Mouse (Mus musculus) hindbrain, embryonic 16.5 days (tissue): Measurements from ENCODE around the gene Adora3. TPM values are rescaled to one million over a fixed set of nuclear protein-coding genes. Genes with fewer than 3 reads are reported as not detected.

Source experiments
- ATAC-seq: fragments of 200-750 bp; cut with Nextera tagmentation; 2 replicates; pipeline ENCODE4 v1.8.0; 2017; ENCODE audit warnings: moderate TSS enrichment, moderate library complexity
- H3K27ac ChIP-seq: fragments of 300-500 bp; sonication (generic); 2 replicates; pipeline ENCODE4 v1.5.1; 2014; ENCODE audit warnings: low read depth, mild to moderate bottlenecking, control low read depth, low read length, moderate library complexity
- H3K27me3 ChIP-seq: fragments of 300-500 bp; sonication (generic); replicated peaks from 2 replicates; pipeline ENCODE4 v1.6.1; 2014; ENCODE audit warnings: low read length; ENCODE audit not compliant: control insufficient read depth, insufficient read depth
- H3K36me3 ChIP-seq: fragments of 300-500 bp; sonication (generic); 2 replicates; pipeline ENCODE4 v1.6.1; 2014; ENCODE audit warnings: mild to moderate bottlenecking, low read length, moderate library complexity, mixed read lengths; ENCODE audit not compliant: control insufficient read depth, insufficient read depth
- H3K4me1 ChIP-seq: fragments of 300-500 bp; sonication (generic); 2 replicates; pipeline ENCODE4 v1.6.1; 2014; ENCODE audit warnings: low read depth, low read length; ENCODE audit not compliant: control insufficient read depth, insufficient read depth
- H3K4me2 ChIP-seq: fragments of 300-500 bp; sonication (generic); 2 replicates; pipeline ENCODE4 v1.6.1; 2014; ENCODE audit warnings: mild to moderate bottlenecking, low read length, control low read depth, moderate library complexity
- H3K4me3 ChIP-seq: fragments of 300-500 bp; sonication (generic); 2 replicates; pipeline ENCODE4 v1.5.1; 2014; ENCODE audit warnings: mild to moderate bottlenecking, low read length, control low read depth, moderate library complexity
- H3K9ac ChIP-seq: fragments of 300-500 bp; sonication (generic); 2 replicates; pipeline ENCODE4 v1.6.1; 2014; ENCODE audit warnings: low read depth, mild to moderate bottlenecking, control low read depth, low read length, moderate library complexity
- H3K9me3 ChIP-seq: fragments of 300-500 bp; sonication (generic); 2 replicates; pipeline ENCODE4 v1.6.1; 2014; ENCODE audit warnings: mild to moderate bottlenecking, low read length, moderate library complexity; ENCODE audit not compliant: control insufficient read depth
- WGBS: fragments of 180-500 bp; shearing (Covaris S2); extraction: QIAGEN DNeasy Blood & Tissue Kit; methylation state at CpG from one replicate; pipeline ENCODE4 v1.1.7; 2014; 5-methylcytosine and 5-hydroxymethylcytosine counted together
- polyA plus RNA-seq: library from polyadenylated mRNA; unstranded; fragments of >200 nt; fragmentation: Nextera tagmentation; extraction: Ambion mirVana; gene quantifications from 2 replicates; pipeline ENCODE4 v1.2.1, GENCODE M21; 2015

The Adora3 gene
- polyA plus RNA-seq, 1 experiment from 2014 or later: 0.26 TPM

DNA sequence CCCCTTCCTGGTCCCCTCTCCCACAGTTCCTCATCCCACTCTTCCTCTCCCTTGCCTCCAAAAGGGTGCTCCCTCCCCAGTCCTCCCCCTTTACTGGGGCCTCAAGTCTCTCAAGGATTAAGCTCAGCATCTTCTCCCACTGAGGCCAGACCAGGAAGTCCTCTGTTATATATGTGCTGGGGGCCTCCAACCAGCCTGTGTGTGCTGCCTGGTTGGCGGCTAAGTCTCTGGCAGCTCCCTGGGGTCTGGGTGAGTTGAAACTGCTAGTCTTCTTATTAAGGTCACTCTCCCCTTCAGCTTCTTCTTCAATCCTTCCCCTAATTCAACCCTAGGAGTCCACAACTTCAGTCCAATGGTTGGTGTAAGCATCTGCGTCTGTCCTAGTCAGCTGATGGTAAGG, 12.5 kb downstream of the Adora3 start:
- H3K9me3 ChIP-seq: no peaks in the 10 kb centered on the region
- H3K9ac ChIP-seq: no peak overlapping the region
- H3K4me1 ChIP-seq: no peaks in the 10 kb centered on the region
- no peak for ATAC-seq
- WGBS: 95% methylated on average over 2 of the region's 2 CpGs
- H3K4me2 ChIP-seq: no peak overlapping the region
- H3K27me3 ChIP-seq: no peaks in the 10 kb centered on the region
- H3K4me3 ChIP-seq: no peak overlapping the region
- no peaks in the 10 kb centered on the region for H3K36me3 ChIP-seq
- no peak overlapping the region for H3K27ac ChIP-seq

DNA sequence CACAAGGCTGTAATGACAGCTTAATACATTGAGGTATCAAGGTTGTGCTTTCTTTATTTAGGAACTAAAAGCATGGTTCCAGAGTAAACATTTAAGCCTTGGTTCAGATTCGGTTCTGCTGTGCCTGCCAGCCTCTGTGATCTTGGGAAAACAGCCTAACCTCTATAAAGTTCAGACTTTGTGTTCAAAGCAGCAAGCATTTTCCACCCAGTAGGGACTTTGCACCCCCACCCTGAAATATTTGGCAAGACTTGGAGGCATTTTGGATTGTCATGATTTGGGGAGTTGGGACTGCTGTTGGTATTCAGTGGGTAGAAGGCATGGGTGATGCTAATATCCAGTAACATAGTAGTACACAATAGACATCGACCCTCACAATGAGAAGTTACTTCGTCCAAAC, 18.3 kb downstream of the Adora3 start:
- Histone ChIP-seq H3K27me3 (no peaks in the 10 kb centered on the region), H3K9me3 (no peaks in the 10 kb centered on the region), H3K4me1 (no peaks in the 10 kb centered on the region), H3K4me3 (no peak overlapping the region), H3K27ac (no peak overlapping the region), H3K9ac (no peak overlapping the region), H3K4me2 (no peak overlapping the region), H3K36me3 (no peaks in the 10 kb centered on the region)
- 75% methylated on average over 3 of the region's 3 CpGs for WGBS
- no peak for ATAC-seq

DNA sequence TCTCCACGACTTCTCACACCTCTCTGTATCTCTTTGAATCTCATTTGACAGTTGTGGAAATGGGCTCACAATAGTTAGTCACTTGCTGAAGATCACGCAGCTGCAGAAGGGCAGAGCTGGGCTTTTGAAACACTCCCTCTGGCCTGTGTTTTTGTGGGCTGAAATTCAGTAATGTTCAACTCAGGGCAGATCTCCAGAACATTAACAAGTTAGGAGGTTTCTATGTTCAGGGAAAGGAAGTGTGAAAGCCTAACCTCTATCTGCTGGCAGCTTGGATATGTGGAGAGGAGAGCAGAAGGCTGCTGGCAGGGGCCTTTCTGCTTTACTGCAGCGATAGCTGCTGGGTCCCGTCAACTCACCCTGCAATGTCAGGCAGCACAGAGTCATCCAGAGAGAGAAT, 19.6 kb downstream of the Adora3 start:
- 69% methylated on average over 4 of the region's 4 CpGs for WGBS
- ATAC-seq: no peak

DNA sequence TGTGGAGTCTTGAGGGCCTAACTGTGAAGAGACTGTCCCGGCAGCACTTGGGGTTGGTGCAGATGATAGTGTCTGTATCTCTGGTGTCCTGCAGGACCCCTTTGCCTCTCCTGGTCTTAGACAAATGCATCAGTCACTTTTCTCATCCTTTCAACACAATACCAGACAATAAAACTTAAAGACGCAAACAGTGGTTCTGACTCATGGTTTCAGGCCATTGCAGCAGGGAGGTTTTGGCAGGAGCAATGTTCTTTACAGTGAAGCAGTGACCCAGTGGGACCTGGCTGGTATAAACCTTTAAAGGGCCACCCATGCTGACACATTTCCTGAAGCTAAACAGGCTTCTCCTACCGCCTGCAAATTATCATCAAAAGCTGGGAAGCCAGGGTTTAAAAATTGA, 20.5 kb downstream of the Adora3 start:
- Histone ChIP-seq H3K4me2 (no peak overlapping the region), H3K27ac (no peak overlapping the region), H3K4me1 (no peaks in the 10 kb centered on the region), H3K9ac (no peak overlapping the region), H3K36me3 (no peaks in the 10 kb centered on the region), H3K4me3 (no peak overlapping the region), H3K9me3 (no peaks in the 10 kb centered on the region), H3K27me3 (no peaks in the 10 kb centered on the region)
- 92% methylated on average over 3 of the region's 3 CpGs for WGBS
- ATAC-seq: no peak

More for the DNA sequence above, 19.6 kb downstream of the Adora3 start:
- Histone ChIP-seq H3K36me3 (no peaks in the 10 kb centered on the region), H3K9ac (no peak overlapping the region), H3K27ac (no peak overlapping the region), H3K4me3 (no peak overlapping the region), H3K4me2 (no peak overlapping the region), H3K4me1 (no peaks in the 10 kb centered on the region), H3K9me3 (no peaks in the 10 kb centered on the region), H3K27me3 (no peaks in the 10 kb centered on the region)

DNA sequence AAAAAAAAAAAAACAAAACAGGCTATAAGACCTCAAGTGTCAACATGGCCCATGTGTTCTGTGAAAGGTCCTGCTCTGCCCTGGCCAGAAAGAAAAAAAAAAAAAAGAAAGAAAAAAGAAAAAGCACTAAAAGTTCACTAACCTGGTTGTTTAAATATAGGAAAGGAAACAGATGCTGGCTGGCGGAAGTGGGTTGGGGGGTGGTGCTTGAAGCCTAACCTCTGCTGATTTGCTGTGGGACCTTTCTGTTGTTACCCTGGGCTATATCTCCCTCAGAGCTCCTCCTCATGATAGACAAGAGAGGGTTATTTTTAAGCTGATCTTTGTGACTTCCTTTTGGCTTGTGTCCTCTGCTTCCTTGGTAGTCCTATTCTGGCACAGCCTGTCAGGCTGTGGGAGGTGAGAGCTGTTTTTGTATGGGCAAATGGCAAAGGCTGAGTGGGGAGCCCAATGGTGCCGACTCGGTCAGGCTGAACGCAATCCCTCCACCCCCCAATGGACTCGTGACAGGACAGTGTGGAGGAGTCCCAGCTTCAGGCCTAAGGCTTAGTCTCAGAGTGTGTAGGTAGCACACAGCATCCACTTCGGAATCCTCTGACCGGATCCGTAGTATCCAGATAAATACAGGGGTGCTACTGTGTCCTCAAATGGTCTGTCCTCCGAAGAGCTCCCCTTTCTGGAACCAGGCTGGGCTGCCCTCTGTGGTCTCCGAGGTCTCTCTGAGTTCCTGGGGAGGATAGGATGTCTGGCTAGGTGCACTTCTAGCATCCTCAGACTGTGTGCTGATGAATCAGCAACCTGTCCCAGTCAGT, 21.3 kb downstream of the Adora3 start:
- ATAC-seq: no peak
- no peak overlapping the region for H3K9ac ChIP-seq
- WGBS: 85% methylated on average over 10 of the region's 10 CpGs

DNA sequence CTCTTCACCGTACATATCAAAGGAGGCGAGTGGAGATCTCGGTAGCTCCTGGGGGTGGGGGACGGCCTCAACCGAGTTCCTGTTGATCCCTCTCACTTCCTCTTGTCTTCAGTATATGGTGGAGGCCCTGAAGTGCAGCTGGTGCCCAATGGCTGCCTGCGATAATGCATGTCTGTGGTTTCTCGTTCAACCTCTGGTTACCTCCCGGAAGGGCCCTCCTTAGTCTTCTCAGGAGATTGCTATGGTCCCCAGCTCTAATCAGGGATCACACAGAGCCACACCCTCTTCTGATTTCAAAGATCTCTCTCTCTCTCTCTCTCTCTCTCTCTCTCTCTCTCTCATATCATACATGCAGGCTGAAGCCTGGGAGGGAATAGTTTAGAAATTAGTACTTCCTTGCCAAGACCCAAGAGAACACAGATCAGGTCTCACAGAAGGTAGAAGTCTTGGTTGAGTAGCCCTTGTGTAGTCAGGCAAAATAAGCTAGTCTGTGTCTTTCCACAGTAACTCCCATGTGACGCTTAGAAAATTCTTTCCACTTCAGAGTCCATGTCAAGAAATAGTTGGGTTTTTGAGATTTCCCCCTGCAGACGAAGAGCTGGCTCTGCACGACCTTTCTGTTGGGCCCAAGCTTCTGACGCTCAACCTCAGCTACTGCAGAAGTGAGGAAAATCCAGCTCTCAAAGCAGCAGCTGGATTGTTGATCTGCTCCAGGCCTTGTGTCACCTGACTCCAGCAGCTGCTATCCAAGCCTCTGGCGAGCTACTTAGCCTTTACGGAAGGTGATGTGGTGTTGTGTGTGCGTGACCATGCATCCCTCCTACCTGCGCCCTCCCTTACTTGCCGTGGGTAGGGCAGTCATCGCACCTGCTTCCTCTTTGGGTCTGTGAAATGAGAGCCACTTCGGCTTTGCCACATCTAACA, 22.2 kb downstream of the Adora3 start:
- no peak overlapping the region for H3K4me3 ChIP-seq
- H3K9me3 ChIP-seq: no peaks in the 10 kb centered on the region
- H3K4me1 ChIP-seq: no peaks in the 10 kb centered on the region
- H3K27ac ChIP-seq: no peak overlapping the region
- H3K9ac ChIP-seq: no peak overlapping the region
- WGBS: 86% methylated on average over 19 of the region's 19 CpGs
- H3K4me2 ChIP-seq: no peak overlapping the region
- no peak for ATAC-seq
- no peaks in the 10 kb centered on the region for H3K27me3 ChIP-seq
- no peaks in the 10 kb centered on the region for H3K36me3 ChIP-seq

More for the DNA sequence above, 21.3 kb downstream of the Adora3 start:
- Histone ChIP-seq H3K4me3 (no peak overlapping the region), H3K4me1 (no peaks in the 10 kb centered on the region), H3K9me3 (no peaks in the 10 kb centered on the region), H3K36me3 (no peaks in the 10 kb centered on the region), H3K27ac (no peak overlapping the region), H3K4me2 (no peak overlapping the region), H3K27me3 (no peaks in the 10 kb centered on the region)

DNA sequence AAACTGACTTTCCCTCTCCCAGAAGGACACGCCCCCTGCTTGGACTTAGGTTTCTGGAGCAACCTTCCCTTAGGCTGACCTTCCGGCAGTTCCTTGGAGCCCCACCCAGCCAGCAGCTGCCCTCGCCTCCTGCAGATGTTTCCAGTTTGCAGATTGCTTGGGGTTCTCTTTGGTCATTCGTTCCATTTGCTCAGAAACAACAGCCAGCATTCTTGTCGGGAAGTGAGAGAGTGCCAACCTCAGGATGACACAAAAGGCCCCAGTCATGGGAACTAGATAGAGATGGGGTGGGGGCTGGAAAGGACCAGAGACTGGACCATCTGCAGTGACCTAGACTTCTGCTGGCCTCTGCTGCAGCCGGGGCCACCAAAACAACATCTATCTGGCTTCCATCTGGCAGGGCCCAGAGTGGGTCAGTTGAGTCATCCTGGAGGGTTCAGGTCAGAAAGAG, 23.3 kb downstream of the Adora3 start:
- Histone ChIP-seq H3K27me3 (no peaks in the 10 kb centered on the region), H3K4me2 (no peak overlapping the region), H3K9me3 (no peaks in the 10 kb centered on the region), H3K27ac (no peak overlapping the region), H3K9ac (no peak overlapping the region), H3K36me3 (no peaks in the 10 kb centered on the region), H3K4me3 (no peak overlapping the region), H3K4me1 (no peaks in the 10 kb centered on the region)
- WGBS: 66% methylated on average over 6 of the region's 6 CpGs
- ATAC-seq: no peak

DNA sequence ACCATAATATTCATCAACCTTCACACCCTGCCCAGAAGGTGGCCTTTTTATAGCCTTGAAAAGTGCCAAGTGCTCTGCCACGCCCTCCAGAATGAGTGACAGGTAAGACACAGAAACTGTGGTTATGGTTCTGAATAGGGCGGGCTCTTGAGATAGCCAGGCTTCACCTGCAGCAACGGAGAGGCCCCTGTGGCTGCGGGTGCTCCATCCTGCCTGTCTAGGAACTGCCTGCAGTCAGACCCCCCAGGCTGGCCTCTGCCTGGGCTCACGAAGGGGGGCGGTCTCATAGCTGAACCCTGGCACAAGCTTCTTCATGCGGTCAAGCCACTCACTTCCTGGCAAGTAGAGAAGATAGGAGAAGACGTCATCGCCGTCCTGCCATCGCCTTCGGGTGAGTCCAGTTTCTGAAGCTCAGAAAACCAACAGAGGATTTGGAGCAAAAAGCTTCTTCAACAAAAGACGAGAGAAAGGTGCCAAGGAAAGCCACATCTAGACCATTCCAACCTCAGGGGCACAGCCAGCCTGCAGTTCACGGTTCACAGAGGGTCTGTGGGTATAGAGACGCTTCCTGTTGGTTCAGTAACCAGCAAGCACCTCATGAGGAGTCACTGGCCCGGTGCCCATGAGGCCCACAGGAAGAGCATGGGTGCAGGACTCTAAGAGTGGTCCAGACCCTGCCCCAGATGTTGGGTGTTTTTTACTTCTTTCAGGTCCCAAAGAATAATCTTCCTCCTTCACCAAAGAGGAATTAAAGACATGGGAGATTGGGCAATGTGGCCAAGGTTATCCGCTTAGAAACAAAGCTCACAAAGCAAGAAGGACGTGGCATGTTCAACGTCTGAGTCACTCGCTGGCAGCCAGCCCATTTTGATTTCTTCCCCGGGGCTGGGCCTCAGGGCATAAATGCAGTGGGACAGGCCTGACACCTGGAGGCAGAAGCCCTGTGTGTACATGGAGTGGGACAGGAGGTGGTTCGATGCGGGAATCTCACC, 24.2 kb downstream of the Adora3 start:
- no peak for ATAC-seq
- no peaks in the 10 kb centered on the region for H3K27me3 ChIP-seq
- H3K4me2 ChIP-seq: no peak overlapping the region
- H3K9ac ChIP-seq: no peak overlapping the region
- no peaks in the 10 kb centered on the region for H3K9me3 ChIP-seq
- H3K4me1 ChIP-seq: no peaks in the 10 kb centered on the region
- 79% methylated on average over 23 of the region's 23 CpGs for WGBS
- no peaks in the 10 kb centered on the region for H3K36me3 ChIP-seq
- H3K27ac ChIP-seq: no peak overlapping the region
- H3K4me3 ChIP-seq: no peak overlapping the region
